Mouse (Mus musculus) E14TG2a.4 (cell line): ENCODE measurements around the gene Entpd2.

Experiments used
- H3K27me3 ChIP-seq: 2 replicates; pipeline ENCODE4 v1.6.1; 2014; ENCODE audit warnings: low read length, control low read depth; ENCODE audit not compliant: insufficient read depth
- H3K36me3 ChIP-seq: 2 replicates; pipeline ENCODE4 v1.6.1; 2014; ENCODE audit warnings: low read length, control low read depth; ENCODE audit not compliant: insufficient read depth
- H3K4me1 ChIP-seq: replicated peaks from 2 replicates; pipeline ENCODE4 v1.6.1; 2014; ENCODE audit warnings: low read depth, low read length, control low read depth
- H3K4me3 ChIP-seq: replicated peaks from 2 replicates; pipeline ENCODE4 v1.5.1; 2014; ENCODE audit warnings: mild to moderate bottlenecking, low read length
- H3K9me3 ChIP-seq: 2 replicates; pipeline ENCODE4 v1.6.1; 2014; ENCODE audit warnings: low read length, control low read depth
- CTCF ChIP-seq: conservative IDR thresholded peaks from 2 replicates; pipeline ENCODE4 v1.5.1; 2014; ENCODE audit warnings: low read length
- NANOG ChIP-seq: IDR thresholded peaks from 2 replicates; pipeline ENCODE4 v1.6.1; 2014; ENCODE audit warnings: borderline replicate concordance, low read length, mixed read lengths
- POU5F1 ChIP-seq: IDR thresholded peaks from 2 replicates; pipeline ENCODE4 v1.6.1; 2014; ENCODE audit warnings: low read length, borderline replicate concordance

Entpd2 gene

DNA sequence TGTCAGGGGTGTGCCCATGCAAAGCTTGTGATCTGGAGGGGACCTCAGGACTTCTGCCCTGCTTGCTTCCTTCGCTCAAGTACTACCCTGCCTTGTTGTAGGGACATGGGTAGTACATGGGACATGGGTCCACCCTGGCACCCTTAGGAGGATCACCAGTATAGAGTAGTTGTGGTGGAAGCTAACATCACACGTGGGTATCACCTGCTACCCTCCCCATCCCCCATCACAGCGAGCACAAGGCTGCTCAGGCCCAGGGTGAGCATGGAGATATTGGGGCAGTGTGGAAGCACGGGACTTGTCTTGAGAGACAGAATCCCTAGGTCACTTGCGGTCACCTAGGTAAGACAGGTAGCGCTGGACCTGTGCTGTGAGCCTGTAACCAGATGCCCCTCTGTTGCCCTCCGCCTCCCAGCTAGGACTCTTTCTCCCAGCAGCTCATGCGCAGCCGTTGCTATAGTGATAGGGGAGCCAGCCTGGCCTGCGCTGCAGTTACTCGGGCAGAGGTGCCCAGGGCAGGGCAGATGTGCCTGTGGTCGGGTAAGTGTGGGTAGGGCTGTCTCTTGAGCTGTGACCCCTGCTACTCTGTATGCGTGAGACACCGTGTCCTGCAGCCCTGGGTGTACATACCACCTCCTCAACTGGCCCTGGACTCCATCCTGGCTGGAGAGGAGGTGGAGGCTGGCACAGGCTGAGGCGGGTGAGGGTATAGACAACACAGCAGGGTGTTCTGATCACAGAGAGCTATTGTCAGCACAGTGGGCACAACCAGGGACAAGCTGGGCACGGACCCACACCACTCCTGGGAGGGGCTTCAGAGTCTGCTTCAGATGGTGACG lies 34.9 kb downstream of the Entpd2 start:
- H3K27me3 ChIP-seq, result peaks cover 58% of the 10 kb centered on the region
- no peaks in the 10 kb centered on the region for H3K36me3 ChIP-seq
- H3K4me1 ChIP-seq, result peaks cover 25% of the 10 kb centered on the region
- TF ChIP-seq NANOG, result no peak
- no peak for TF ChIP-seq POU5F1
- TF ChIP-seq CTCF, result no peak
- H3K9me3 ChIP-seq, result no peaks in the 10 kb centered on the region
- H3K4me3 ChIP-seq, result no peak overlapping the region

- Histone ChIP-seq H3K4me3 (no peak overlapping the region), H3K4me1 (peaks cover 22% of the 10 kb centered on the region), H3K27me3 (peaks cover 56% of the 10 kb centered on the region), H3K9me3 (no peaks in the 10 kb centered on the region), H3K36me3 (peaks cover 1% of the 10 kb centered on the region; the same call in 1 of the 2 replicates)
- TF ChIP-seq NANOG, result no peak
- no peak for TF ChIP-seq CTCF
- TF ChIP-seq POU5F1, result no peak
Observed at GRCm38 (mm10) chr2:25431308-25431855, 35.7 kb downstream of the Entpd2 start.

GRCm38 (mm10) chr2:25432326-25433098 lies 36.8 kb downstream of the Entpd2 start:
- Histone ChIP-seq H3K4me3 (no peak overlapping the region), H3K27me3 (peaks cover 55% of the 10 kb centered on the region), H3K36me3 (peaks cover 9% of the 10 kb centered on the region; the same call in 1 of the 2 replicates), H3K4me1 (peaks cover 26% of the 10 kb centered on the region), H3K9me3 (no peaks in the 10 kb centered on the region)
- no peak for TF ChIP-seq NANOG
- no peak for TF ChIP-seq CTCF
- no peak for TF ChIP-seq POU5F1

GRCm38 (mm10) chr2:25433101-25433500 lies 37.4 kb downstream of the Entpd2 start:
- no peak for TF ChIP-seq POU5F1
- no peak for TF ChIP-seq NANOG
- no peak for TF ChIP-seq CTCF
- H3K27me3 ChIP-seq, result peaks cover 55% of the 10 kb centered on the region
- H3K4me1 ChIP-seq, result peaks cover 28% of the 10 kb centered on the region
- H3K9me3 ChIP-seq, result no peaks in the 10 kb centered on the region
- no peak overlapping the region for H3K4me3 ChIP-seq
- peaks cover 9% of the 10 kb centered on the region; the same call in 1 of the 2 replicates for H3K36me3 ChIP-seq

GRCm38 (mm10) chr2:25434292-25434691 lies 38.6 kb downstream of the Entpd2 start:
- no peak overlapping the region for H3K4me3 ChIP-seq
- H3K36me3 ChIP-seq, result peaks cover 15% of the 10 kb centered on the region
- TF ChIP-seq POU5F1 (no peak), NANOG (no peak), CTCF (no peak)
- no peaks in the 10 kb centered on the region for H3K9me3 ChIP-seq
- H3K27me3 ChIP-seq, result peaks cover 50% of the 10 kb centered on the region
- H3K4me1 ChIP-seq, result peaks cover 29% of the 10 kb centered on the region

- peaks cover 32% of the 10 kb centered on the region for H3K4me1 ChIP-seq
- H3K9me3 ChIP-seq, result no peaks in the 10 kb centered on the region
- no peak for TF ChIP-seq NANOG
- TF ChIP-seq CTCF, result no peak
- TF ChIP-seq POU5F1, result no peak
- H3K27me3 ChIP-seq, result peaks cover 43% of the 10 kb centered on the region
- no peak overlapping the region for H3K4me3 ChIP-seq
- H3K36me3 ChIP-seq, result peaks cover 15% of the 10 kb centered on the region
Observed at GRCm38 (mm10) chr2:25436286-25436820, 40.7 kb downstream of the Entpd2 start.

DNA sequence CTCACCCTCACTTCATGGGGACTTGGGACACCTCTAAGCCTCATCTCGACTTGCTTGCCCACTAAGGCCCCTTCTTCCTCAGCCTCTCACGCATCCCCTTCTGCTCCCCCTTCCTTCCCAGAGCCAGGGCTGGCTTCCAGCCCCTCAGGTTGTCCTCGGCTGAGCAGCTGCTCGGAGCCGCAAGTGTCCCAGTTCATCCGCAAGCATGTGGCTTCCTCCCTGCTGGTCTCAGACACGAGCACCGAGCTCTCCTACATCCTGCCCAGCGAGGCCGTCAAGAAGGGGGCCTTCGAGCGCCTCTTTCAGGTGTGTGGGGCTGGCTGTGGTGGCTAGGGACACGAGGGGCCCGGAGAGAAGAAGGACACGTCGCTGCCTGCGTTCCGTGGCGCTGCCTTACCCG lies 45.4 kb downstream of the Entpd2 start:
- no peaks in the 10 kb centered on the region for H3K9me3 ChIP-seq
- peaks cover 34% of the 10 kb centered on the region for H3K27me3 ChIP-seq
- H3K4me3 ChIP-seq, result peak overlapping the region; percentile 37
- H3K36me3 ChIP-seq, result peaks cover 31% of the 10 kb centered on the region
- TF ChIP-seq CTCF (no peak), NANOG (no peak), POU5F1 (no peak)
- peaks cover 47% of the 10 kb centered on the region for H3K4me1 ChIP-seq

DNA sequence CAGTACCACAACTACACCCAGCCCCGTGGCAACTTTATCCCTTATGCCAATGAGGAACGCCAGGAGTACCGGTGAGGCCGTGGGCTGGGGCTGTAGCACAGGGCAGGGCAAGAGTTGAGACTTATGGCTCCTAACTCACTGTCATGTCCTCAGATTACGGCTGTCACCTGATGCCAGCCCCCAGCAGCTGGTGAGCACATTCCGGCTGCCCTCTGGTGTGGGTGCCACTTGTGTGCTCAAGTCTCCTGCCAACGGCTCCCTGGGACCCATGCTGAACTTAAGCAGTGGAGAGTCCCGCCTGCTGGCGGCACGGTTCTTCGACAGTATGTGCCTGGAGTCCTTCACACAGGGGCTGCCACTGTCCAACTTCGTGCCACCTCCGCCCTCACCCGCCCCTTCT lies 47.0 kb downstream of the Entpd2 start:
- Histone ChIP-seq H3K36me3 (peaks cover 22% of the 10 kb centered on the region), H3K27me3 (peaks cover 36% of the 10 kb centered on the region), H3K4me1 (peaks cover 51% of the 10 kb centered on the region), H3K9me3 (no peaks in the 10 kb centered on the region), H3K4me3 (no peak overlapping the region)
- TF ChIP-seq CTCF (no peak), NANOG (no peak), POU5F1 (no peak)
